Mouse (Mus musculus): Measurements from ENCODE around the gene Pcolce2.

Pcolce2 gene

DNA sequence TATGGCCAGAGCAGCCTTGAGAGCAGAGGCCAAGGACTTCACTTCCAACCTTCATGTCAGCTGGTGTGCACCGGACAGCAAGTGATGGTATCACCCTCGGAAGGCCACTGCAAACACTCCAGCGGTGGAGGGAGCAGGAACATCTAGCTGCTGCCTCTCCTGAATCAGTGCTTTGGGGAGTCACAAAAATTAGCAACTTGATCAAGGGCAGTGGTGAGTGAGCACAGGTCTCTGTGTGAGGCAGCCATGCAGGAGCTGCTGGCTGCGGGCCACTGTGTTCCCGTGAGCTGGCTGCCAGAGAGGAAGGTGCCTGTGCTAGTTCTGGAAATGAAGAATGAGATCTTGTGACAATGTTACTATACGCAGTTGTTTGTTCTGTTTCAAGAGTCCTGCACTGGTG lies 16.0 kb downstream of the Pcolce2 start:
- no peak for DNase-seq (ENCODE audit: low read depth in 2 of 2, low spot score in 2 of 2)

GRCm38 (mm10) chr9:95654356-95654755 lies 17.0 kb downstream of the Pcolce2 start:
- no peak for DNase-seq (ENCODE audit: low read depth in 2 of 2, low spot score in 2 of 2)

DNA sequence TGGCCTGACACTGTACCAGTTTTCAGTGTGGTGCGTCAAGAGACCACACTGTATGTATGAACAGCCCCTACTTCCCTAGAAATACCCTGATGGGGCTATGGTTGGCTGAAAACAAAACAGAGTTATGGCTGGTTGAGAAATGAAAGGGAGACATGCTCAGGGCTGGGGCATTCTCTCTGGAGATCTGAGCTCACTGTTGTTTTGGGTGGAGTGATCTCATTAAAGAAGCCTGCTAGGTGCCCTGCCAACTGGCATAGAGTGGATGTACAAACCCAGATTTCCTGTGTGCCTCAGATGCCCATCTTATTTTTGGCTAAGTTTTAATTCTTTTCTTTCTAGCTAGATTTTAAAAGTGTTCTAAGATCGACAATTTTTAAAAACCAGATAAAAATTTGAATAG lies 20.5 kb downstream of the Pcolce2 start:
- no peak for DNase-seq (ENCODE audit: low read depth in 2 of 2, low spot score in 2 of 2)

DNA sequence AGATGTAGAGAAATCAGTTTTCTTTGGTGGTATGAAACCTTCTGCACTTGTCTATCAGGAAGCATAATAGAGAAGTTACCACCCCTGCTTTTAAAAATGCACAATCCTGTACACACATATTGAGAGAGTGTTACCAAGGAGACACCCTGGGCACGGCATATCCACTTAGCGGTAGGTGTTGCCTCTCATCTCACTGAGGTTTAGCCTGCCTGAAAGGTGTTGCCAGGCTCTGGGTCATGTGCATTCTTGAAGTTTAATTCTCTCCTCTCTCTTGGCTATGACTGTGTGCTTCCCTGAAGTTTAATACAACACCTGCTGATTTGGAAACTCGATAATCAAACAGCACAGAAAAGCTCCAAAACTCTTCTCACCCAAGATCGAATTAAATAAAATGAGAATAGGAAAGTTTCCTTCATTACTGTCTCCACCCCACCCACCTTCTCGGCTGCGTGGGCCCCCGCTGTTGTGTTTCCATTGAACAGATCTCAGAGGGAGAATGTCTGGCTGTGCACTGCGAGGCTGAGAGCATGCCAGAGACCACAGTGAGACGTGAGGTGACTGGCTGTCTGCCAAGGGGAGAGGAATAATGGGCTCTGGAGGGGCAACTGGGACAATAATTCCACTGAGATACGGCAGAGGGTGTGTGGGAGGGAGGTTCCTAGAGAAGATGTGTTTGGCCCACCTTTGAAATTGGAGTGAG lies 27.0 kb downstream of the Pcolce2 start:
- no peak for DNase-seq (ENCODE audit: low read depth in 2 of 2, low spot score in 2 of 2)

GRCm38 (mm10) chr9:95665835-95666234 lies 28.4 kb downstream of the Pcolce2 start:
- DNase-seq (ENCODE audit: low read depth in 2 of 2, low spot score in 2 of 2): no peak

- DNase-seq (ENCODE audit: low read depth in 2 of 2, low spot score in 2 of 2): no peak
Measured at GRCm38 (mm10) chr9:95667836-95668235, 30.4 kb downstream of the Pcolce2 start.

DNA sequence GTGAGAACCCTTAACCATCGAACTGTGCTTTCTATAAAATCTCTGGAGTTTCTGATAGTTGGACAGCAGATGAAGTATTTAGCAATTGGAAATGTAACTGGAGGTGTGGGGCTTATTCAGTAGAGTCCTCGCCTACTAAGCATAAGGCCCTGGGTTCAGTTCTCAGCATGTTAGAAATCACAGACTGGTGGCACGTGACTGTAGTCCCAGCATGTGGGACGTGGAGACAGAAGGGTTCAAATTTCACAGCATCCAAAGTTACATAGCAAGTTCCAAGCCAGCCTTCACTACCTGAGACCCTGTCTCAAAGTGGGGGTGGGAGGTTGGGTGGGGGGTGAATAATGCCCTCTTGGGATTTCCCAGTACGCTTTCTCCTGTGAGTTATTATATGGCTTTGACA lies 30.9 kb downstream of the Pcolce2 start:
- no peak for DNase-seq (ENCODE audit: low read depth in 2 of 2, low spot score in 2 of 2)

GRCm38 (mm10) chr9:95672331-95672730 lies 34.9 kb downstream of the Pcolce2 start:
- DNase-seq (ENCODE audit: low read depth in 2 of 2, low spot score in 2 of 2): no peak

DNA sequence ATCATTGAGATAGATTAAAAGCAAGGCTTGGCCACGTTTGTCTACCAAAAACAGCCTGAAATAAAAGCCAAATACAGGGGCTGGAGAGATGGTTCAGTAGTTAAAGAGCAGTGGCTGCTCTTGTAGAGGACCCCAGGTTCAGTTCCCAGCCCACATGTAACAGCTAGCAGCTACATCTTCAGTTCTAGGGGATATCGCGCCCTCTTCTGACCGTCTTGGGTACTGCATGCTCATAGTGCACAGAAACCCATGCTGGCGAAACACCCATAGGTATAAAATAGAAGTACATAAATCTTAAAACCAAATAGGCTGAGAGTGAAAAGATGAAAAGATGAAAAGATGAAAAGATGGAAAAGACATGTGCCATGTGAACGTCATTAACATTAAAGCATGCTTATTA lies 35.4 kb downstream of the Pcolce2 start:
- no peak for DNase-seq (ENCODE audit: low read depth in 2 of 2, low spot score in 2 of 2)

GRCm38 (mm10) chr9:95675064-95675699 lies 37.8 kb downstream of the Pcolce2 start:
- DNase-seq (ENCODE audit: low read depth in 2 of 2, low spot score in 2 of 2): no peak

DNA sequence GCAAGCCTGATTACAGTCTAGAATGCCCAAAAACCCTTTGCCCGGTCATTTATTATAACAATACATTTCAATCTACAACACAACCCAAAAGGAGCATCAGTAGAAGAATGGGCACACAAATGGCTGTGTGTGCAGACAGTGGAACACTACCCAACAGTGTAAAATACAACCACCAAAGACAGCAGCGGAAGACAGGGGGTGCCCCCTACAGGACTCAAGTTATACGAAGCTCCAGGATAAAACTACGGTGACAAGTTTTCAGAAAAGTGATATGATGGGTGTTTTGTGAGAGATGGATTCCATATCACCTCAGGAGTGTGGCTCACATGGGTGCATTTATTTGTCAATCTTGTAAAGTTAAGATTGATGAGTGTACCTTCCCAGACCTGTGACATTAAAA lies 38.6 kb downstream of the Pcolce2 start:
- no peak for DNase-seq (ENCODE audit: low read depth in 2 of 2, low spot score in 2 of 2)

DNA sequence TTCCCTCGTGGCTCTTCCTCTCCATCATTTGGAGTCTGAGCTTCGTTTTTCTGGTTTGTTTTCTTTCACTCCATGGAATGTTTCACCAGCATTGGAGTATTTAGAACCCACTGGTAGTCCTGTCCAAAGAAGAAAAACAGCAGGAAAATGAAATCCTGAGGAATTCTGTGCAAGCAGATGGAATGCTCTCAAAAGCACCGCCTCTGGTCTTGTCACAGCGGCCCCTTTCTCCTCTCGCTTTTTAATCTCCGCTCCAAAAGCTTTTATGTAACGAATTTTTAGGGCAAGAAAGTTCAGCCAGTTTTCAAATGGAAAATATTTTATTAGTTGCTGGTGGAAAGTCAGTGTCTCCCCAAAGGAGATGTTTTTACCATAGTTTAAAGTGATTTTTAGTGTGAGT lies 42.6 kb downstream of the Pcolce2 start:
- DNase-seq (ENCODE audit: low read depth in 2 of 2, low spot score in 2 of 2): no peak

GRCm38 (mm10) chr9:95680691-95681090 lies 43.3 kb downstream of the Pcolce2 start:
- DNase-seq (ENCODE audit: low read depth in 2 of 2, low spot score in 2 of 2): no peak

- no peak for DNase-seq (ENCODE audit: low read depth in 2 of 2, low spot score in 2 of 2)
Measured at GRCm38 (mm10) chr9:95685660-95686440, 48.4 kb downstream of the Pcolce2 start.

GRCm38 (mm10) chr9:95688064-95688463 lies 50.7 kb downstream of the Pcolce2 start:
- DNase-seq (ENCODE audit: low read depth in 2 of 2, low spot score in 2 of 2): no peak

DNA sequence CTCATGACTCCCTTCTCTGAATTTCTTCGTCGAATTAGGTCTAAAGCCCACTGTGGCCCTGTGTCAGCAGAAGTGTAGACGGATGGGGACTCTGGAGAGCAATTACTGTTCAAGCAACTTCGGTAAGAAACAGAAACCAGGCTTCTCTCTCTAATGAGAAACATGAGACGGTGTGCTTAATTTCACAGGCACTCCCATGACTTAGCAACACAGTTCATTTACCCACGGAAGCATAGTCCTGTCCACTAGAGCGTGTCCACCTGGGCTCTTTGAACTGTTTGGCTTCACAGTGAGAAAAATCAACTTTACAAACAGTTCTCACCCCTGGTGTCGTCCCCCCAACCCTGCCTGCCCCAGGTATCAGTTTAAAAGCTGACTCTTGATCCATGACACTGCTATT lies 55.4 kb downstream of the Pcolce2 start:
- no peak for DNase-seq (ENCODE audit: low read depth in 2 of 2, low spot score in 2 of 2)

DNA sequence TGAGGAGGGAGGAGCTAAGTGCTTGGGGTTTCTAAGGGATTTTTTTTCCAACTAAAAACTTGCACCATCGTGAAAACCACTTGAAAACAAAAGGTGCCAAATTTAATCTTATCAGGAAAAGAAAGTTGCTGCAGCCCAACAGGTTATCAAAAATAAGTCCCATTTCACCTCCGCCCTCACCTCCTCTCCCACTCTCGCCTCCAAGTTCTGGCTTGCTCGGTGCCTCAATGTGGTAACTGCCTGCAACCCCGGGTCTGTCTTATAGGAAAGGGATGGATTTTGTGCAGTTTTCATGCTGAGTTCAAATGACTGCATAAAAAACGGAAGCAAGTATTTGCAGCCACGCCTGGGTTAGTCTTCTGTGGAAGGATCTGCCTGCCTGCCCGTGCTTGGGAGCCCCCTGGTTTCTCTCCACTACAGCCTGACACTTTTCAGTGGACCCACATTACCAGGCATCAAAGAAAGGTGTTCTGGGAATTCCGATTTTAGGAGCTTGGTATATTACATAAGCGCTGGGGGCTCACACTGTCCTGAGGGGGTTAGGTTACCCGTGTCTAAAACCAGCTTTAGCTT lies 56.2 kb downstream of the Pcolce2 start:
- no peak for DNase-seq (ENCODE audit: low read depth in 2 of 2, low spot score in 2 of 2)

DNA sequence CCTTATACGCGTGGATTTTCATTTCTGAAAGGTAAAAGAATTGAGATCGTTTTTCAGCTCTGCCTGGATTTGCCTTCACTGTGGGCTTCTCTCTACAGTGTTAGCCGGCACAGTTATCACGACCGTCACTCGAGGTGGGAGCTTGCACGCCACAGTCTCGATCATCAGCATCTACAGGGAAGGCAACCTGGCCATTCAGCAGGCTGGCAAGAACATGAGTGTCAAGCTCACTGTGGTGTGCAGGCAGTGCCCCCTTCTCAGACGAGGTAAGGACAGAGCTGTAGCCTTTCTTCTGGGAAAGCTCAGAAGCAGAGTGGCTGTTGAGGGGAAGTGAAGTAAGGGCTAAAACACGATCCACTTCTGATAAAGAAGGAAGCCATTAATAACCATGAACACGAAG lies 57.1 kb downstream of the Pcolce2 start:
- DNase-seq (ENCODE audit: low read depth in 2 of 2, low spot score in 2 of 2): no peak

GRCm38 (mm10) chr9:95695023-95695422 lies 57.6 kb downstream of the Pcolce2 start:
- DNase-seq (ENCODE audit: low read depth in 2 of 2, low spot score in 2 of 2): no peak

GRCm38 (mm10) chr9:95696581-95696980 lies 59.2 kb downstream of the Pcolce2 start:
- no peak for DNase-seq (ENCODE audit: low read depth in 2 of 2, low spot score in 2 of 2)

DNA sequence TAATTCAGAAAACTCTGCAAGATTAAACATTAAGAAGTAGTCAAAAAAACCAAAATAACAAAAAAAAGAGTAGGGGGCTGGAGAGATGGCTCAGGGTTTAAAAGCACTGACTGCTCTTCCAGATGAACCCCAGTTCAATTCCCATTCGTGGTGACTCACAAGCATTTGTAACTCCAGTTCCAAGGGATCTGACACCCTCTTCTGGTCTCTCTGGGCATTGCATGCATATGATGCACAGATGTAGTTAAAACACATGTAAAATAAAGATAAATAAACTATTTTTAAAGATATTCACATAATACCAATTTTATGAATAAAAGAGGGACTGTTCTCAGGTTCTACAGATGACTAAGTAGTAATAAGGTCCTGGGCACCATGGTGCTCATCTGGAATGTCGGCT lies 60.4 kb downstream of the Pcolce2 start:
- DNase-seq (ENCODE audit: low read depth in 2 of 2, low spot score in 2 of 2): no peak

- no peak for DNase-seq (ENCODE audit: low read depth in 2 of 2, low spot score in 2 of 2)
Measured at GRCm38 (mm10) chr9:95699273-95699672, 61.9 kb downstream of the Pcolce2 start.
